8 mouse cellular contexts compared by ENCODE assay signal in genomic region chr4:59805181-59805967, GRCm38 (mm10). TPM values are rescaled to one million over a fixed set of nuclear protein-coding genes. Genes with fewer than 3 reads are reported as not detected.
DNase-seq lines count a peak whose midpoint lies in the region; ATAC-seq lines count a peak whose summit lies in the region.

Snx30 (plus strand) TSS chr4:59805840.

- H3K4me2 ChIP-seq in forebrain, embryonic 13.5 days, result peak within 1 kb of the TSS; percentile 99
- peak within 1 kb of the TSS; percentile 74 for H3K4me2 ChIP-seq in neural tube, embryonic 14.5 days (ENCODE audit: low read depth, low read length)

- peak within 1 kb of the TSS; percentile 59 for H3K27ac ChIP-seq in forebrain, embryonic 13.5 days
- H3K27ac ChIP-seq in neural tube, embryonic 14.5 days (ENCODE audit: low read depth, low read length), result peak within 1 kb of the TSS; percentile 72

- WGBS in forebrain, embryonic 13.5 days, result 2% methylated on average over 45 of the region's 45 CpGs
- WGBS in neural tube, embryonic 14.5 days, result 1% methylated on average over 39 of the region's 45 CpGs

- no peaks in the 10 kb centered on the region for H3K36me3 ChIP-seq in forebrain, embryonic 13.5 days (ENCODE audit: poor library complexity, severe bottlenecking)
- H3K36me3 ChIP-seq in neural tube, embryonic 14.5 days (ENCODE audit: control insufficient read depth, insufficient read depth, low read length), result no peaks in the 10 kb centered on the region

- peak within 1 kb of the TSS; percentile 90 for H3K4me3 ChIP-seq in forebrain, embryonic 13.5 days
- H3K4me3 ChIP-seq in neural tube, embryonic 14.5 days (ENCODE audit: low read depth, low read length), result peak within 1 kb of the TSS; percentile 89

- peaks cover 21% of the 10 kb centered on the region for H3K4me1 ChIP-seq in forebrain, embryonic 13.5 days
- H3K4me1 ChIP-seq in neural tube, embryonic 14.5 days (ENCODE audit: control insufficient read depth, insufficient read depth, low read length), result peaks cover 14% of the 10 kb centered on the region; the same call in 1 of the 2 replicates

- intact Hi-C loops in heart, postnatal 10 days (cut with DNase I), result loop anchor here (2.0 to 5.0 kb wide), 3 partner anchors 21 to 67 kb away; no protein-coding TSS in a partner anchor

- H3K9ac ChIP-seq in forebrain, embryonic 13.5 days, result peak within 1 kb of the TSS; percentile 89
- peak within 1 kb of the TSS; percentile 84 for H3K9ac ChIP-seq in neural tube, embryonic 14.5 days (replicated peaks; ENCODE audit: low read depth, low read length)

- peak; percentile 76 for DNase-seq in ES-CJ7 (ENCODE audit: low read depth, low spot score)
- DNase-seq in heart, postnatal 10 days, result peak; percentile 91 to 92
- DNase-seq in kidney, postnatal 4 days, result peak; percentile 93 to 96
- DNase-seq in lung, adult 18-20 months, result peak; percentile 87 to 89
- peak; percentile 95 for DNase-seq in testis, postnatal 10 days (ENCODE audit: low spot score)

- H3K9me3 ChIP-seq in forebrain, embryonic 13.5 days (replicated peaks), result no peaks in the 10 kb centered on the region
- H3K9me3 ChIP-seq in neural tube, embryonic 14.5 days (ENCODE audit: control insufficient read depth, low read length), result no peaks in the 10 kb centered on the region

- 0 out of 2 replicates have a peak, but pooled peaks cover 2% of the 10 kb centered on the region for H3K27me3 ChIP-seq in forebrain, embryonic 13.5 days
- H3K27me3 ChIP-seq in neural tube, embryonic 14.5 days (ENCODE audit: control insufficient read depth, insufficient read depth, low read length), result no peaks in the 10 kb centered on the region

- ATAC-seq in cerebellum, adult (ENCODE audit: insufficient number of reproducible peaks, low FRiP score, low TSS enrichment), result peak; percentile 68
- ATAC-seq in forebrain, embryonic 13.5 days, result peak; percentile 93
- ATAC-seq in neural tube, embryonic 14.5 days (ENCODE audit: low read depth), result peak; percentile 92

RNA-seq across cellular contexts. Expression of gene Snx30, which starts in this region (rescaled TPM):
- polyA plus RNA-seq in forebrain, embryonic 13.5 days (2015; fragmentation: Nextera tagmentation; extraction: Ambion mirVana), result 8.8 and 9.4 TPM in 2 replicates
- total RNA-seq in heart, postnatal 10 days (2021), result 1 to 10 TPM; 8.1 to 8.9 TPM
- 18.9 and 20.5 TPM in 2 replicates for polyA plus RNA-seq in neural tube, embryonic 14.5 days (2014; fragmentation: Nextera tagmentation; extraction: Ambion mirVana)

Comparison
In these comparisons a context has a peak if more than half of its experiments do, and no peak if none do; other contexts are left out.
1. Peak in every context shown above with its lines: DNase-seq, ATAC-seq, H3K4me3 ChIP-seq and H3K27ac ChIP-seq.